Mouse (Mus musculus): ENCODE measurements around the gene Zfp839.

- no peak for TF ChIP-seq CTCF (IDR thresholded peaks at IDR 0.05)
- TF ChIP-seq POLR2A (IDR thresholded peaks at IDR 0.05; ENCODE audit: insufficient read depth, low read depth, low read length) = no peak
- no peak for TF ChIP-seq EP300 (IDR thresholded peaks at IDR 0.05; ENCODE audit: insufficient read depth, low read depth, low read length)
Measured at GRCm38 (mm10) chr12:110813132-110813531, 36.9 kb upstream of the Zfp839 start.

Data from heart, adult 2 months (tissue).